Mouse (Mus musculus): Measurements from ENCODE around the gene Olfr1346. TPM values are rescaled to one million over a fixed set of nuclear protein-coding genes. Genes with fewer than 3 reads are reported as not detected.
"Not testable (repeated sequence)": the region's sequence is repeated elsewhere in the genome, so short reads cannot be mapped to it uniquely, and the experiment has no call there.

Olfr1346 gene
- not detected in 2 replicates for polyA plus RNA-seq (2015; fragmentation: Nextera tagmentation; extraction: Ambion mirVana)

GRCm38 (mm10) chr7:6466951-6467350 lies at the start of gene Olfr1346:
Gene Olfr1346, plus strand, starts transcription at chr7:6467101.
- H3K9me3 ChIP-seq, result no peaks in the 10 kb centered on the region
- no peak within 1 kb of the TSS for H3K9ac ChIP-seq
- no peak within 1 kb of the TSS for H3K4me2 ChIP-seq
- H3K27me3 ChIP-seq (replicated peaks), result no peaks in the 10 kb centered on the region
- H3K36me3 ChIP-seq, result no peaks in the 10 kb centered on the region
- H3K27ac ChIP-seq, result no peak within 1 kb of the TSS
- H3K4me1 ChIP-seq, result no peaks in the 10 kb centered on the region
- no peak for ATAC-seq (ENCODE audit: insufficient read depth, low FRiP score, low read depth)
- H3K4me3 ChIP-seq (replicated peaks), result no peak within 1 kb of the TSS

GRCm38 (mm10) chr7:6419894-6420293 lies 47.0 kb upstream of the Olfr1346 start:
- H3K27ac ChIP-seq, result no peak overlapping the region
- no peak for ATAC-seq (ENCODE audit: insufficient read depth, low FRiP score, low read depth)
- H3K4me3 ChIP-seq (replicated peaks), result no peak overlapping the region
- H3K4me2 ChIP-seq, result no peak overlapping the region
- H3K27me3 ChIP-seq (replicated peaks), result 0 out of 2 replicates have a peak, but pooled peaks cover 4% of the 10 kb centered on the region
- H3K9ac ChIP-seq, result no peak overlapping the region
- H3K9me3 ChIP-seq, result no peaks in the 10 kb centered on the region
- 68% methylated on average over 6 of the region's 6 CpGs for WGBS
- H3K36me3 ChIP-seq, result no peaks in the 10 kb centered on the region
- H3K4me1 ChIP-seq, result no peaks in the 10 kb centered on the region

GRCm38 (mm10) chr7:6429381-6429780 lies 37.5 kb upstream of the Olfr1346 start:
- 84% methylated on average over 3 of the region's 3 CpGs for WGBS
- no peak for ATAC-seq (ENCODE audit: insufficient read depth, low FRiP score, low read depth)
- no peaks in the 10 kb centered on the region for H3K36me3 ChIP-seq

GRCm38 (mm10) chr7:6430342-6430741 lies 36.6 kb upstream of the Olfr1346 start:
- no peaks in the 10 kb centered on the region for H3K9me3 ChIP-seq
- no peak overlapping the region for H3K4me3 ChIP-seq (replicated peaks)
- no peaks in the 10 kb centered on the region for H3K4me1 ChIP-seq
- WGBS, result 39% methylated on average over 2 of the region's 2 CpGs
- no peak overlapping the region for H3K9ac ChIP-seq
- ATAC-seq (ENCODE audit: insufficient read depth, low FRiP score, low read depth), result no peak
- no peaks in the 10 kb centered on the region for H3K27me3 ChIP-seq (replicated peaks)
- H3K36me3 ChIP-seq, result no peaks in the 10 kb centered on the region
- H3K4me2 ChIP-seq, result no peak overlapping the region
- H3K27ac ChIP-seq, result no peak overlapping the region

More at GRCm38 (mm10) chr7:6429381-6429780, 37.5 kb upstream of the Olfr1346 start:
- Histone ChIP-seq H3K4me1 (no peaks in the 10 kb centered on the region), H3K9me3 (no peaks in the 10 kb centered on the region), H3K4me3 (replicated peaks) (no peak overlapping the region), H3K27ac (no peak overlapping the region), H3K27me3 (replicated peaks) (no peaks in the 10 kb centered on the region), H3K4me2 (no peak overlapping the region), H3K9ac (no peak overlapping the region)

GRCm38 (mm10) chr7:6438388-6438787 lies 28.5 kb upstream of the Olfr1346 start, which contains the start of gene Olfr1344:
Gene Olfr1344, plus strand, starts transcription at chr7:6438688.
- H3K36me3 ChIP-seq, result no peaks in the 10 kb centered on the region
- H3K4me2 ChIP-seq, result no peak within 1 kb of the TSS
- no peaks in the 10 kb centered on the region for H3K9me3 ChIP-seq
- ATAC-seq (ENCODE audit: insufficient read depth, low FRiP score, low read depth), result no peak
- H3K4me1 ChIP-seq, result no peaks in the 10 kb centered on the region
- H3K9ac ChIP-seq, result no peak within 1 kb of the TSS
- H3K4me3 ChIP-seq (replicated peaks), result no peak within 1 kb of the TSS
- 75% methylated on average over 3 of the region's 3 CpGs for WGBS
- H3K27ac ChIP-seq, result no peak within 1 kb of the TSS
- no peaks in the 10 kb centered on the region for H3K27me3 ChIP-seq (replicated peaks)

- H3K36me3 ChIP-seq, result no peaks in the 10 kb centered on the region
- H3K9me3 ChIP-seq, result no peaks in the 10 kb centered on the region
- ATAC-seq (ENCODE audit: insufficient read depth, low FRiP score, low read depth), result no peak
- H3K4me1 ChIP-seq, result no peaks in the 10 kb centered on the region
- no peak overlapping the region for H3K4me2 ChIP-seq
- H3K4me3 ChIP-seq (replicated peaks), result no peak overlapping the region
- 52% methylated on average over 2 of the region's 2 CpGs for WGBS
- no peak overlapping the region for H3K9ac ChIP-seq
- no peak overlapping the region for H3K27ac ChIP-seq
- H3K27me3 ChIP-seq (replicated peaks), result no peaks in the 10 kb centered on the region
These were observed 25.7 kb upstream of the Olfr1346 start for GRCm38 (mm10) chr7:6441173-6441572.

- 75% methylated on average over 5 of the region's 5 CpGs for WGBS
- no peak for ATAC-seq (ENCODE audit: insufficient read depth, low FRiP score, low read depth)
These were observed 19.1 kb upstream of the Olfr1346 start for GRCm38 (mm10) chr7:6447771-6448170.

GRCm38 (mm10) chr7:6455868-6456267 lies 11.0 kb upstream of the Olfr1346 start, which contains the start of gene Olfr1336:
Gene Olfr1336, plus strand, starts transcription at chr7:6456168.
- ATAC-seq (ENCODE audit: insufficient read depth, low FRiP score, low read depth), result no peak
- no peak within 1 kb of the TSS for H3K4me3 ChIP-seq (replicated peaks)
- H3K27me3 ChIP-seq (replicated peaks), result no peaks in the 10 kb centered on the region
- no peak within 1 kb of the TSS for H3K4me2 ChIP-seq
- H3K36me3 ChIP-seq, result no peaks in the 10 kb centered on the region
- no peak within 1 kb of the TSS for H3K27ac ChIP-seq
- H3K9me3 ChIP-seq, result no peaks in the 10 kb centered on the region
- no peaks in the 10 kb centered on the region for H3K4me1 ChIP-seq
- no peak within 1 kb of the TSS for H3K9ac ChIP-seq

More at GRCm38 (mm10) chr7:6447771-6448170, 19.1 kb upstream of the Olfr1346 start:
- Histone ChIP-seq H3K36me3 (no peaks in the 10 kb centered on the region), H3K9me3 (no peaks in the 10 kb centered on the region), H3K4me2 (no peak overlapping the region), H3K9ac (no peak overlapping the region), H3K27me3 (replicated peaks) (no peaks in the 10 kb centered on the region), H3K4me1 (no peaks in the 10 kb centered on the region), H3K4me3 (replicated peaks) (no peak overlapping the region), H3K27ac (no peak overlapping the region)

GRCm38 (mm10) chr7:6456399-6456798 lies 10.5 kb upstream of the Olfr1346 start:
- no peaks in the 10 kb centered on the region for H3K27me3 ChIP-seq (replicated peaks)
- no peak for ATAC-seq (ENCODE audit: insufficient read depth, low FRiP score, low read depth)
- H3K4me1 ChIP-seq, result no peaks in the 10 kb centered on the region
- no peak overlapping the region for H3K4me3 ChIP-seq (replicated peaks)
- no peak overlapping the region for H3K9ac ChIP-seq
- H3K27ac ChIP-seq, result no peak overlapping the region
- 46% methylated on average over 3 of the region's 3 CpGs for WGBS
- H3K4me2 ChIP-seq, result no peak overlapping the region
- no peaks in the 10 kb centered on the region for H3K9me3 ChIP-seq
- no peaks in the 10 kb centered on the region for H3K36me3 ChIP-seq

- not testable (repeated sequence) for H3K27me3 ChIP-seq (replicated peaks); H3K9ac ChIP-seq; H3K4me3 ChIP-seq (replicated peaks); H3K9me3 ChIP-seq; H3K36me3 ChIP-seq; H3K27ac ChIP-seq; H3K4me2 ChIP-seq; H3K4me1 ChIP-seq; ATAC-seq (ENCODE audit: insufficient read depth, low FRiP score, low read depth)
- WGBS, result 43% methylated on average over 2 of the region's 2 CpGs
These were observed 10.7 kb downstream of the Olfr1346 start for GRCm38 (mm10) chr7:6477633-6478032.

GRCm38 (mm10) chr7:6486841-6487240 lies 19.9 kb downstream of the Olfr1346 start, which contains the start of gene Olfr5:
Gene Olfr5, minus strand, starts transcription at chr7:6486941.
- H3K27ac ChIP-seq, result no peak within 1 kb of the TSS
- no peaks in the 10 kb centered on the region for H3K9me3 ChIP-seq
- no peak within 1 kb of the TSS for H3K9ac ChIP-seq
- 32% methylated on average over 2 of the region's 2 CpGs for WGBS
- H3K27me3 ChIP-seq (replicated peaks), result no peaks in the 10 kb centered on the region
- no peaks in the 10 kb centered on the region for H3K36me3 ChIP-seq
- H3K4me1 ChIP-seq, result no peaks in the 10 kb centered on the region
- no peak for ATAC-seq (ENCODE audit: insufficient read depth, low FRiP score, low read depth)
- H3K4me3 ChIP-seq (replicated peaks), result no peak within 1 kb of the TSS
- no peak within 1 kb of the TSS for H3K4me2 ChIP-seq

- no peak for ATAC-seq (ENCODE audit: insufficient read depth, low FRiP score, low read depth)
- 65% methylated on average over 1 of the region's 1 CpGs for WGBS
- no peak within 1 kb of the TSS for H3K4me3 ChIP-seq (replicated peaks)
- H3K27ac ChIP-seq, result no peak within 1 kb of the TSS
- H3K27me3 ChIP-seq (replicated peaks), result no peaks in the 10 kb centered on the region
- no peaks in the 10 kb centered on the region for H3K36me3 ChIP-seq
- H3K4me2 ChIP-seq, result no peak within 1 kb of the TSS
- no peak within 1 kb of the TSS for H3K9ac ChIP-seq
- no peaks in the 10 kb centered on the region for H3K4me1 ChIP-seq
- H3K9me3 ChIP-seq, result no peaks in the 10 kb centered on the region
These were observed 32.8 kb downstream of the Olfr1346 start, which contains the start of gene Olfr1347 for GRCm38 (mm10) chr7:6499655-6500054. Gene Olfr1347, minus strand, starts transcription at chr7:6499755.

- WGBS, result 90% methylated on average over 1 of the region's 1 CpGs
- H3K9me3 ChIP-seq, result no peaks in the 10 kb centered on the region
- no peaks in the 10 kb centered on the region for H3K27me3 ChIP-seq (replicated peaks)
- no peak within 1 kb of the TSS for H3K9ac ChIP-seq
- no peak within 1 kb of the TSS for H3K4me2 ChIP-seq
- no peak for ATAC-seq (ENCODE audit: insufficient read depth, low FRiP score, low read depth)
- no peak within 1 kb of the TSS for H3K4me3 ChIP-seq (replicated peaks)
- H3K36me3 ChIP-seq, result no peaks in the 10 kb centered on the region
- H3K27ac ChIP-seq, result no peak within 1 kb of the TSS
- no peaks in the 10 kb centered on the region for H3K4me1 ChIP-seq
These were observed 41.7 kb downstream of the Olfr1346 start, which contains the start of gene Olfr1348 for GRCm38 (mm10) chr7:6508648-6509047. Gene Olfr1348, minus strand, starts transcription at chr7:6508748.
